Mouse (Mus musculus) embryonic fibroblast, embryonic 13.5 days (primary cell): Measurements from ENCODE around the gene Serpinb9b.

Experiments used
- CTCF ChIP-seq: IDR thresholded peaks from 2 replicates; pipeline ENCODE4 v1.5.1; 2011; ENCODE audit warnings: mild to moderate bottlenecking, control low read depth, low read length, moderate library complexity, borderline replicate concordance; ENCODE audit not compliant: insufficient read depth
- POLR2A ChIP-seq: IDR thresholded peaks from 2 replicates; pipeline ENCODE4 v1.6.1; 2011; ENCODE audit warnings: low read depth, mild to moderate bottlenecking, control low read depth, low read length, moderate library complexity

GRCm38 (mm10) chr13:33078056-33078705 lies 51.0 kb downstream of the Serpinb9b start, which contains the start of gene Serpinb1b:
- TF ChIP-seq POLR2A: no peak
- no peak for TF ChIP-seq CTCF
